Mouse (Mus musculus): ENCODE measurements around the gene Gm10277. TPM values are rescaled to one million over a fixed set of nuclear protein-coding genes. Genes with fewer than 3 reads are reported as not detected.
"Not testable (repeated sequence)": the region's sequence is repeated elsewhere in the genome, so short reads cannot be mapped to it uniquely, and the experiment has no call there.

Gene Gm10277
- polyA plus RNA-seq, 1 experiment from 2014 or later, result 0.39 TPM

- no peaks in the 10 kb centered on the region for H3K9me3 ChIP-seq (replicated peaks)
- H3K4me2 ChIP-seq, result no peak overlapping the region
- no peak overlapping the region for H3K4me3 ChIP-seq (replicated peaks)
- no peak overlapping the region for H3K27ac ChIP-seq (replicated peaks)
- 65% methylated on average over 5 of the region's 5 CpGs for WGBS (ENCODE audit: insufficient replicate concordance)
- ATAC-seq (ENCODE audit: insufficient read depth), result no peak
- H3K9ac ChIP-seq, result no peak overlapping the region
- H3K27me3 ChIP-seq, result no peaks in the 10 kb centered on the region
- H3K36me3 ChIP-seq (replicated peaks), result no peaks in the 10 kb centered on the region
- peaks cover 47% of the 10 kb centered on the region for H3K4me1 ChIP-seq (replicated peaks)
Measured at GRCm38 (mm10) chr11:77748996-77749395, 38.6 kb downstream of the Gm10277 start.

- peaks cover 28% of the 10 kb centered on the region for H3K4me1 ChIP-seq (replicated peaks)
- H3K36me3 ChIP-seq (replicated peaks); H3K27me3 ChIP-seq; H3K4me2 ChIP-seq; H3K4me3 ChIP-seq (replicated peaks); H3K27ac ChIP-seq (replicated peaks); H3K9ac ChIP-seq; H3K9me3 ChIP-seq (replicated peaks); ATAC-seq (ENCODE audit: insufficient read depth): not testable (repeated sequence)
- 66% methylated on average over 14 of the region's 15 CpGs for WGBS (ENCODE audit: insufficient replicate concordance)
Measured at GRCm38 (mm10) chr11:77747103-77747502, 40.4 kb downstream of the Gm10277 start.

- 38% methylated on average over 4 of the region's 4 CpGs for WGBS (ENCODE audit: insufficient replicate concordance)
- peaks cover 24% of the 10 kb centered on the region for H3K4me1 ChIP-seq (replicated peaks)
- no peaks in the 10 kb centered on the region for H3K36me3 ChIP-seq (replicated peaks)
- peak; percentile 76 for ATAC-seq (ENCODE audit: insufficient read depth)
- no peak overlapping the region for H3K4me2 ChIP-seq
- no peak overlapping the region for H3K27ac ChIP-seq (replicated peaks)
- H3K9ac ChIP-seq, result no peak overlapping the region
- no peak overlapping the region for H3K4me3 ChIP-seq (replicated peaks)
- H3K9me3 ChIP-seq (replicated peaks), result no peaks in the 10 kb centered on the region
- H3K27me3 ChIP-seq, result no peaks in the 10 kb centered on the region
Measured at GRCm38 (mm10) chr11:77746652-77747051, 40.9 kb downstream of the Gm10277 start.

- ATAC-seq (ENCODE audit: insufficient read depth), result no peak
- WGBS (ENCODE audit: insufficient replicate concordance), result 23% methylated on average over 6 of the region's 6 CpGs
- no peak overlapping the region for H3K27ac ChIP-seq (replicated peaks)
Measured at GRCm38 (mm10) chr11:77743966-77744365, 43.6 kb downstream of the Gm10277 start.

GRCm38 (mm10) chr11:77738555-77738954 is 49.0 kb downstream of the Gm10277 start:
- H3K4me3 ChIP-seq (replicated peaks), result no peak overlapping the region
- H3K27ac ChIP-seq (replicated peaks), result no peak overlapping the region
- no peak for ATAC-seq (ENCODE audit: insufficient read depth)
- no peaks in the 10 kb centered on the region for H3K9me3 ChIP-seq (replicated peaks)
- no peaks in the 10 kb centered on the region for H3K36me3 ChIP-seq (replicated peaks)
- H3K9ac ChIP-seq, result no peak overlapping the region
- 56% methylated on average over 7 of the region's 7 CpGs for WGBS (ENCODE audit: insufficient replicate concordance)
- H3K4me1 ChIP-seq (replicated peaks), result no peaks in the 10 kb centered on the region
- no peak overlapping the region for H3K4me2 ChIP-seq
- H3K27me3 ChIP-seq, result peaks cover 6% of the 10 kb centered on the region; the same call in 1 of the 2 replicates

More at GRCm38 (mm10) chr11:77743966-77744365, 43.6 kb downstream of the Gm10277 start:
- H3K27me3 ChIP-seq, result peaks cover 6% of the 10 kb centered on the region; the same call in 1 of the 2 replicates
- H3K4me2 ChIP-seq, result no peak overlapping the region
- H3K36me3 ChIP-seq (replicated peaks), result no peaks in the 10 kb centered on the region
- peaks cover 18% of the 10 kb centered on the region for H3K4me1 ChIP-seq (replicated peaks)
- no peaks in the 10 kb centered on the region for H3K9me3 ChIP-seq (replicated peaks)
- H3K9ac ChIP-seq, result no peak overlapping the region
- no peak overlapping the region for H3K4me3 ChIP-seq (replicated peaks)

- Histone ChIP-seq H3K9ac (no peak overlapping the region), H3K27ac (replicated peaks) (no peak overlapping the region), H3K4me2 (no peak overlapping the region), H3K27me3 (peaks cover 6% of the 10 kb centered on the region; the same call in 1 of the 2 replicates), H3K4me3 (replicated peaks) (no peak overlapping the region), H3K36me3 (replicated peaks) (no peaks in the 10 kb centered on the region), H3K9me3 (replicated peaks) (no peaks in the 10 kb centered on the region), H3K4me1 (replicated peaks) (no peaks in the 10 kb centered on the region)
- no peak for ATAC-seq (ENCODE audit: insufficient read depth)
- WGBS (ENCODE audit: insufficient replicate concordance), result 2% methylated on average over 6 of the region's 6 CpGs
Measured at GRCm38 (mm10) chr11:77737289-77737688, 50.3 kb downstream of the Gm10277 start.

Other genes with a start within 250 kb of the Gm10277 start
- 3.6 and 3.7 TPM in 2 replicates for gene Taok1, start 179.9 kb downstream of the Gm10277 start, polyA plus RNA-seq (2015; fragmentation: Nextera tagmentation; extraction: Ambion mirVana)
- gene Nufip2, start 101.6 kb downstream of the Gm10277 start, polyA plus RNA-seq (2015; fragmentation: Nextera tagmentation; extraction: Ambion mirVana), result 1.6 TPM in 2 replicates
- gene Cryba1, start 62.5 kb downstream of the Gm10277 start, polyA plus RNA-seq (2015; fragmentation: Nextera tagmentation; extraction: Ambion mirVana), result not detected in 2 replicates
- 14.4 and 15.7 TPM in 2 replicates for gene Myo18a, start 24.5 kb downstream of the Gm10277 start, polyA plus RNA-seq (2015; fragmentation: Nextera tagmentation; extraction: Ambion mirVana)
- 25.5 and 32.1 TPM in 2 replicates for gene Pipox, start 106.3 kb upstream of the Gm10277 start, polyA plus RNA-seq (2015; fragmentation: Nextera tagmentation; extraction: Ambion mirVana)
- 0.05 and 0.16 TPM in 2 replicates for gene Sez6, start 143.1 kb upstream of the Gm10277 start, polyA plus RNA-seq (2015; fragmentation: Nextera tagmentation; extraction: Ambion mirVana)
- gene Phf12, start 195.0 kb upstream of the Gm10277 start, polyA plus RNA-seq (2015; fragmentation: Nextera tagmentation; extraction: Ambion mirVana), result 5.5 and 8.5 TPM in 2 replicates
- 14.9 and 16.3 TPM in 2 replicates for gene Dhrs13, start 244.5 kb upstream of the Gm10277 start, polyA plus RNA-seq (2015; fragmentation: Nextera tagmentation; extraction: Ambion mirVana)

Data from liver, embryonic 15.5 days (tissue).